Mouse (Mus musculus) kidney, adult 2 months (tissue): ENCODE data around the gene Tnnc1. TPM values are rescaled to one million over a fixed set of nuclear protein-coding genes. Genes with fewer than 3 reads are reported as not detected.
A peak's percentile ranks its signal among the peaks of the same experiment; 100 is the strongest.

ENCODE experiments used
- DNase-seq: peaks from one replicate; pipeline ENCODE4 v3.0.0; 2021
- H3K27ac ChIP-seq: fragments of 200-500 bp; 2 replicates; pipeline ENCODE4 v1.5.1; 2012; ENCODE audit warnings: low read depth, low read length, control low read depth, inconsistent platforms; ENCODE audit not compliant: insufficient read depth
- H3K27me3 ChIP-seq: fragments of 200-500 bp; replicated peaks from 2 replicates; pipeline ENCODE4 v1.6.1; 2012; ENCODE audit warnings: mild to moderate bottlenecking, moderate library complexity, low read length, inconsistent platforms; ENCODE audit not compliant: control insufficient read depth, insufficient read depth
- H3K36me3 ChIP-seq: fragments of 200-500 bp; 2 replicates; pipeline ENCODE4 v1.6.1; 2012; ENCODE audit warnings: mild to moderate bottlenecking, moderate library complexity, low read length, inconsistent platforms; ENCODE audit not compliant: control insufficient read depth, insufficient read depth
- H3K4me1 ChIP-seq: fragments of 200-500 bp; 2 replicates; pipeline ENCODE4 v1.6.1; 2011; ENCODE audit warnings: low read length; ENCODE audit not compliant: control insufficient read depth, insufficient read depth
- H3K4me3 ChIP-seq: fragments of 200-500 bp; 2 replicates; pipeline ENCODE4 v1.5.1; 2011; ENCODE audit warnings: mild to moderate bottlenecking, low read depth, low read length, control low read depth; ENCODE audit not compliant: insufficient read depth
- CTCF ChIP-seq: fragments of 200-500 bp; conservative IDR thresholded peaks from 2 replicates; pipeline ENCODE4 v1.5.1; 2011; ENCODE audit warnings: low read depth, mild to moderate bottlenecking, control low read depth, low read length, moderate library complexity, mixed read lengths; ENCODE audit not compliant: insufficient read depth, insufficient read length
- POLR2A ChIP-seq: fragments of 200-500 bp; IDR thresholded peaks from one replicate; pipeline ENCODE4 v1.6.1; 2011; ENCODE audit warnings: low read depth, low read length, control low read depth
- WGBS: fragments of 180-500 bp; shearing (Covaris S2); methylation state at CpG from one replicate; pipeline ENCODE4 v1.1.7; 2018; 5-methylcytosine and 5-hydroxymethylcytosine counted together
- polyA plus RNA-seq: library from polyadenylated mRNA; depleted of rRNA; stranded (reverse); fragments of >200 nt; gene quantifications from 2 replicates; pipeline ENCODE4 v1.2.3, GENCODE M21; 2012

Gene Tnnc1
- polyA plus RNA-seq, 1 experiment: 9.1 TPM

- H3K4me1 ChIP-seq: peaks cover 6% of the 10 kb centered on the region; the same call in 1 of the 2 replicates
- H3K27me3 ChIP-seq: no peaks in the 10 kb centered on the region
- no peak for DNase-seq
- H3K27ac ChIP-seq: no peak overlapping the region
- H3K4me3 ChIP-seq: no peak overlapping the region
- 85% methylated on average over 1 of the region's 1 CpGs for WGBS
- TF ChIP-seq CTCF: no peak
- no peak for TF ChIP-seq POLR2A
- H3K36me3 ChIP-seq: no peaks in the 10 kb centered on the region
These were observed 37.8 kb downstream of the Tnnc1 start for GRCm38 (mm10) chr14:31245946-31246345.

- WGBS: 70% methylated on average over 6 of the region's 6 CpGs
- H3K27me3 ChIP-seq: no peaks in the 10 kb centered on the region
- no peaks in the 10 kb centered on the region for H3K36me3 ChIP-seq
- peak; percentile 54 for DNase-seq
- peak overlapping the region; percentile 67 for H3K27ac ChIP-seq
- peaks cover 9% of the 10 kb centered on the region; the same call in 1 of the 2 replicates for H3K4me1 ChIP-seq
- no peak overlapping the region for H3K4me3 ChIP-seq
- TF ChIP-seq POLR2A: no peak
These were observed 40.3 kb downstream of the Tnnc1 start for GRCm38 (mm10) chr14:31248396-31248795.

- TF ChIP-seq POLR2A (no peak), CTCF (no peak)
- DNase-seq: no peak
- 13% methylated on average over 38 of the region's 38 CpGs for WGBS
These were observed 42.3 kb downstream of the Tnnc1 start for GRCm38 (mm10) chr14:31250222-31251083.

GRCm38 (mm10) chr14:31251084-31251604, 43.0 kb downstream of the Tnnc1 start, which contains the start of the genes Phf7 and Bap1:
Gene Phf7, minus strand, starts transcription at chr14:31251317.
Gene Bap1, plus strand, starts transcription at chr14:31251450.
- H3K36me3 ChIP-seq: peaks cover 4% of the 10 kb centered on the region; the same call in 1 of the 2 replicates
- H3K4me3 ChIP-seq: peak within 1 kb of the TSS; percentile 98
- H3K4me1 ChIP-seq: peaks cover 9% of the 10 kb centered on the region; the same call in 1 of the 2 replicates
- under 1% methylated on average over 75 of the region's 75 CpGs for WGBS
- peak; percentile 96 for DNase-seq
- peak; percentile 56 for TF ChIP-seq POLR2A
- no peak for TF ChIP-seq CTCF
- no peaks in the 10 kb centered on the region for H3K27me3 ChIP-seq
- H3K27ac ChIP-seq: peak within 1 kb of the TSS; percentile 99

More at GRCm38 (mm10) chr14:31250222-31251083, 42.3 kb downstream of the Tnnc1 start:
- H3K36me3 ChIP-seq: peaks cover 4% of the 10 kb centered on the region; the same call in 1 of the 2 replicates
- H3K4me1 ChIP-seq: peaks cover 9% of the 10 kb centered on the region; the same call in 1 of the 2 replicates
- no peaks in the 10 kb centered on the region for H3K27me3 ChIP-seq
- H3K27ac ChIP-seq: peak overlapping the region; percentile 99
- peak overlapping the region; percentile 98 for H3K4me3 ChIP-seq

- peak overlapping the region; percentile 98 for H3K4me3 ChIP-seq
- WGBS: 1% methylated on average over 18 of the region's 18 CpGs
- TF ChIP-seq POLR2A (no peak), CTCF (no peak)
- H3K27me3 ChIP-seq: no peaks in the 10 kb centered on the region
- peak overlapping the region; percentile 74 for H3K27ac ChIP-seq
- H3K4me1 ChIP-seq: peaks cover 9% of the 10 kb centered on the region; the same call in 1 of the 2 replicates
- no peak for DNase-seq
- H3K36me3 ChIP-seq: peaks cover 4% of the 10 kb centered on the region; the same call in 1 of the 2 replicates
These were observed 43.5 kb downstream of the Tnnc1 start for GRCm38 (mm10) chr14:31251626-31252025.

- no peak overlapping the region for H3K27ac ChIP-seq
- peaks cover 9% of the 10 kb centered on the region; the same call in 1 of the 2 replicates for H3K4me1 ChIP-seq
- no peak for DNase-seq
- 78% methylated on average over 5 of the region's 5 CpGs for WGBS
- peaks cover 4% of the 10 kb centered on the region; the same call in 1 of the 2 replicates for H3K36me3 ChIP-seq
- TF ChIP-seq POLR2A: no peak
- no peak for TF ChIP-seq CTCF
- peak overlapping the region; percentile 98 for H3K4me3 ChIP-seq
- H3K27me3 ChIP-seq: no peaks in the 10 kb centered on the region
These were observed 44.0 kb downstream of the Tnnc1 start for GRCm38 (mm10) chr14:31252091-31252490.
